Mouse (Mus musculus): ENCODE results near the gene Ccr8.
A peak's percentile ranks its signal among the peaks of the same experiment; 100 is the strongest.

Ccr8 gene

DNA sequence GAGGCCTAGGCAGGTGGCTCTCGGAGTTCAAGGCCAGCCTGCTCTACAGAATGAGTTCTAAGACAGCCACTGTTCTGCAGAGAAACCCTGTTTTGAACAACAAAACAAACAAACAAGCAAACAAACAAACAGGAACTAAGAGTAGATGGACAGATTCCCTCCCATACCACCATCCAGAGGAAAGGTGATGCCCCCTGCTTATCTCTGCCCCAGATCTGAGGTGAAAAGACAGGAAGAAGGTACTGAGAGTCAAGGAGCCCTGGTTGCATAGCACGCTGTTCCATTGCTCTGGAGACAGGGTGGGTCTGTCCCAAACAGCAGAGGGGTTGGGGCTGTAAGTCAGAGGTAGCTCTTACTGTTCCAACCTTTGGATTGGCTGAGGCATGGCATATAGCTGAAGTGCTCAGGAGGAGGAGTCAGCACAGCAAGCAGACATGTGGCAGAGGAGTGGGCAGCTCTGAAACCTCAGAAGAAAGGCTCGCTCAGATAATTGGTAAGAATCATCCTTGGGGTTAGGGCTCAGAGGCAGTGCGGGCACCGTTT, at the start of gene Ccr8:
TSS of gene Ccr8 (plus strand) at position 419 of the 543 bp plus-strand sequence.
- DNase-seq (ENCODE audit: low read depth, low spot score) = no peak

DNA sequence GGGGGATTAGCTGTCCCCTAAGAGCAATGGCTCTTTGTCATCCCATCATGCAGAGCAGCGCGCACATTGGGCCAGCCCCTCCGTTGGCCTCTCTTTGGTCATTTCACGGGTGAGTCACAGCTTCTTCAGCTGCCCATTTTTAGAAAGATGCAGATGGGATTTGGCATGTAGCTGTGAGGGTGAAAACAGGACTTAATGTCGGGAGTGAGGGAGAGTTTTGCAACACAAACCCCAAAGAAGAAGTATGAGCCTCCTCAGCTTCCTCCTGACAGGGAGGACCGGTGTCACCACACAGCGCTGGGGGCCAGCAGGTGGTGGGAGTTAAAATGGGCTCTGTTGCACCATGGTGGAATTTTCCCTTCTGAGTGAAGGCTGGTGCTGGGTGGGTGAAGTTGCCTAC, 48.8 kb upstream of the Ccr8 start:
- DNase-seq (ENCODE audit: low read depth, low spot score) = no peak

DNA sequence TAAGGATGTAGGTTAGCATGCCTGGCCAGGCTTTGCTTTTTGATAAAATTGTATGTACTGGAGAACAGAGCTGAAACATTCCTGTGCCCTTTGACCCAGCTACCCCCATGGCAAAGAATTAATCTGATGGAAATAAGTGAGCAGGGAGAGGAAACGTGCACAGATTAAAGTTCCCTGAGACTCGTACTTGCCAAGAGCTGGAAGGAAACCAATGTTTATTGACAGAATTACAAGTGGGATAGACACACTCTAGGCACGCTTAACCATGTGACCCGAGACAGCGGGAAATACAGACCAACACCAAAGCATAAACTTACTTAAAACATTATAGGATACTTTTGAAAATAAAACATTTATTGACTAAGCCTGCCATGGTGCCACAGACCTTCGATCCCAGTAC, 43.4 kb upstream of the Ccr8 start:
- no peak for DNase-seq (ENCODE audit: low read depth, low spot score)

DNA sequence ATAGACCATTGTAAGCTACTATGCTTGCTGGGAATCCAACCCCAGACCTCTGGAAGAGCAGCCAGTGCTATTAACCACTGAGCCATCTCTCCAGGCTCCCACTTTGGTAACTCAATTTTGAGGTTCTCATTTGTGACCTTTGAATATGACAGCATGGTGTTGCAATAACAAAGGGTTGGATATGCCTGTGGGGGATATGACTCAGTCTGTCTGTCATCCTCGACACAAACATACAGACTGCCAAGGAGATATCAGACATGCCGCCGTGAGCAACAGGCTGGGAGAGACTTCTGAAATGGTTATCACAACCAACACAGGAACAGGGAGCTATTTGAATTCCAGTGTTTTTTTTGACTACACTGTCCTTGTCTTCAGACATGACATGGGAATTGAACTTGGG, 42.5 kb upstream of the Ccr8 start:
- DNase-seq (ENCODE audit: low read depth, low spot score) = no peak

DNA sequence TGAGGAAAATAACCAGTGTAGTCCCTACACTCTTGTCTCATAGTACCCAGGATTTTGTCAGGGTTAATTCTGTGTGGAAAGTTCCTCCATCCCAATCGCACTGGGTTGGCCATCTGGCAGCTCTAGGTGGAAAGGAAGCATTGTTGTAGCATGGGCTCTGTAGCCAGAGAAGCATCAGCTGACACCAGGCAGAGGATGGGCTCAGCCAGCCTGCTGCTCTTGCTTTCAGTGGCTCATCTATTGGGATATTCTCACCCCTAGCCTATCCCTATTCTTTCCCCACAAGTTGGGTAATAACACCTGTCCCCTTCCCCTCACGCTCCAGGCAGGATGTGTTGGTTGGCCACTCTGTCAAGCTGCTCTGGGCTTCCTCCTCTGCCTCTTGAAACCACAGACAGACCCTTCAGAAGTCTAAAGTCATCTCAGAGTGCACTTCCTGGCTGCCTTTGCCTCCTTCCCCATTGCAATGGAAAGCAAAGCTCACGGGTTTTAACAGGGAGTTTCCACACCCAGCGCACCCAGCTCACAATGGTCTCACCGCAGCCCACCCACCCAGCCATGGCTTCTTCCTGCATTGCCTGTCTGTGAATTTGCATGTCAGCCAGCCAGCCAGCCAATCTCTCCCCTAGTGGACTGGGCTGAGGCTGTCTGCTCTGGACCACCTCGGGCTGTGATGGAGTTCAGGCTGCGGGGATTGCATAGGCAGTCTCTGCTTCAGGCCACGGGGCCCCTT, 37.2 kb upstream of the Ccr8 start:
- DNase-seq (ENCODE audit: low read depth, low spot score) = no peak

DNA sequence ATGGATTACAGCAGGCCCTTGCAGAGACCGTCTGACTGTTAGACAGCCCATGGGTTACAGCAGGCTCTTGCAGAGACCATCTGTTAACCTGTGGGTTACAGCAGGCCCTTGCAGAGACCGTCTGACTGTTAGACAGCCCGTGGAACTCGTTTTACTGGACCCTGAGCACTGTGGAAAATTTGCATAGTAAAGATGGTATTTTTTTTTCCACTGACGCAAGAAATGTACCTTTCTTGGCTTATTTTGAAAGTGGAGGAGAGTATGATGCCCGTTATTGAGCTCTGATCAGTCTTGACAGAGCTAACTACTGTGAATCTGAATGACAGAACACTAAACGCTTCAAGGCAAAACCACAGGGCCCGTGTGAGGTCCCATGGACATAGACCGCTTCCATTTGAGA, 35.7 kb upstream of the Ccr8 start:
- no peak for DNase-seq (ENCODE audit: low read depth, low spot score)

DNA sequence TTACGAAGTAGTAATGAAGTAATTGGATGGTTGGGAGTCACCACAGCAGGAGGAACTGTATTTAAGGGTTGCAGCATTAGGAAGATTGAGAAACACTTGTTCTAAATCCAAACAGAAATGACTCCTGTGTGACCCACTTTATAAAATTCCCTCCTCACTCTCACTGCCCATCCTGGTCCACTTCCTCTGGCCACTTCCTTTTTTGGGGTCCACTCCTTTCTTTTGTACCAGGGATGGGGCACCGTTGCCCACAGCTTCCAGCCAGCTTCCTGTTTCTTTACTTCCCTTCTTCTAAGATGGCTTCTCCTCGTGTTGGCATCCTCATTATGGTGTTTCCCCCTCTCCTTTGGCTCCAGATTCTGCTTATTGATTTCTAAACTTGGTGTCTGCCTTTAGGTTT, 33.2 kb upstream of the Ccr8 start:
- DNase-seq (ENCODE audit: low read depth, low spot score) = no peak

DNA sequence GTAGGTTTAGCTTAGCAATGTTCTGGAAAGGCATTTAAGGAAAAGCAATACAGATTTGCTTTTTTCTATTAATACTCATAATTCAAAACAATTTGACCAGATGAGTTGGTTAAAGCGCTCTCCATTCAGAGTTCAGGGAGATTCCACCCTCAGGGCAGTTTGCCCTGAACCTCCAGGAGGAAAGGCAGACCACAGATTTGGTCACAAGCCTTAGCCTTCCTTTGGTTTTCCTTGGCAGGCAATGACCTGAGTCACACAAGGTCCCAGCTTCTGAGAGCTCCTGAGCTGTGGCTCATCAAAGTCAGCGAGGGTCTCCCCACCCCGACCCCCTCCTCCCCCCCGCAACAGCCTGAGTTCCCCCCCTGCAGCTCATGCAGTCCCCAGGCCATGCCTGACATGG, 27.6 kb upstream of the Ccr8 start:
- DNase-seq (ENCODE audit: low read depth, low spot score) = no peak

DNA sequence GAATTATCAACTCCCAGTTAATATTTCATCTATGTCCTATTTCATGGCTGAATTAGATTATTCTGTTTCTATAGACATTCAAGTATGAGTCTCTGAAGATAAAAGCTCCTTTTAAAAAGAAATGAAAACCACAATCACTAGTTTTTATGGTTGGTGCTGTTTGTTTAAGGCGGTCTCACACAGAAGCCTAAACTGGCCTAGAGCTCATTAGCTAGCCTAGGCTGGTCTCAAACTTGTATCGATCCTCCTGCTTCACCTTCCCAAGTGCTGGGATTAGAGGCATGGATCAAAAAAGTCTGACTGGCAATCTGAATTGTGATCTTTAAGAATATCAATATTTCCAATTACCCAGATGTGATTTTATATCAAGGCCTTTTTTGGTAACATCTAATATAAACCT, 24.3 kb upstream of the Ccr8 start:
- DNase-seq (ENCODE audit: low read depth, low spot score) = no peak

DNA sequence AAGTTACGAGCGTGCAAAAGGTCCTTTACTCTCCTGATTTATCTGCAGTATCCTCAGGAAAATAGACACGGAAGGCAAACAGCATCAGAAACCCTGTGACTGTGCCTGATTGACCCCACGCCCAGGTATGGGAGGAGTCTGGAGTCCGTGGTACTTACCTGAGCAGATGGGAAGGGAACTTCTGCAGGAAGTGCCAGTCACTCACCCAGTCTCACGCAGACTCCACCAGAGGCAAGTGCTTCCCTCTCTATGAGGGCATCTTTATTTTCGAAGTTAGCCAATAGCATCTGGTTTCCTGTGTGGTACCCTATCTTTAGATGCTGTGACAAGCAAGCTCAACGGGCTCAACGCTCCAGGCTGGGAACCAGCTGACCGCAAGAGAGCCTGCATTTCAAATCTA, 23.9 kb upstream of the Ccr8 start:
- DNase-seq (ENCODE audit: low read depth, low spot score) = peak; percentile 7

DNA sequence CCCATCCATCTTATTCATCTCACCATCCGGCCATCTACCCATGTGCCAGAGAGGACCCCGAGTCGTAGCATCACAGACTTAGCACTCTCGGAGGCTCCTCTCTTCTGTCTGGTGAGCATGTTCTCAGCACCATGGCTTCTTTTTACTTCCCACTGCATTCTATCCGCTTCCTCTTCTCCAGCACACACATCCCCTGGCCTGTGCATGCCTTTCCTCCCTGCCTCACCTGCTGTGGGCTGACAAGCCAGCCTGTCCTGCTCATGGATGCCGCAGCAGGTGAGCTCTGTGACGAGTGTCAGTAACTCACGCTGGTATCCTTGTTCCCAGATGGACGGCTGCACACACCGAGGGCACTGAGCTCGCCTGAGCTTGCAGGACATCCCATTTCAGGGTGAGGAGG, 22.1 kb upstream of the Ccr8 start, which contains the start of gene Cx3cr1:
TSS of gene Cx3cr1 (minus strand) at position 101 of the 400 bp plus-strand sequence.
- no peak for DNase-seq (ENCODE audit: low read depth, low spot score)

DNA sequence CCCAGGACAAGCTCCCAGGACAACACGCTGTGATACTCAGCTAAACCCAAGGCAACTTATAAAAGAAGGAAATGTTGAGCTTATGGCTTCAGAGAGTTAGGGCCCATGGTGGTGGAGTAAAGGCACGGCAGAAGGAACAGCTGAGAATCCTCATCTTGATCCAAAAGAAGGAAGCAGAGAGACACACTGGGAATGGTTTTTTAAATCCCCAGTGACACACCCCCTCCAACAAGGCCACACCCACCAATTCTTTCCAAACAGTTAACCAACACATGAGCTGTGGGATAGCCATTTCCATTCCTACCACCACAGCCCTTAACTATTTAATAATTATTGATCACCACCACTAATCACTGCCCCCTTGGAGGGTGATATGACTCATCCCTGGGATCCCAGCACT, 20.7 kb upstream of the Ccr8 start:
- no peak for DNase-seq (ENCODE audit: low read depth, low spot score)

DNA sequence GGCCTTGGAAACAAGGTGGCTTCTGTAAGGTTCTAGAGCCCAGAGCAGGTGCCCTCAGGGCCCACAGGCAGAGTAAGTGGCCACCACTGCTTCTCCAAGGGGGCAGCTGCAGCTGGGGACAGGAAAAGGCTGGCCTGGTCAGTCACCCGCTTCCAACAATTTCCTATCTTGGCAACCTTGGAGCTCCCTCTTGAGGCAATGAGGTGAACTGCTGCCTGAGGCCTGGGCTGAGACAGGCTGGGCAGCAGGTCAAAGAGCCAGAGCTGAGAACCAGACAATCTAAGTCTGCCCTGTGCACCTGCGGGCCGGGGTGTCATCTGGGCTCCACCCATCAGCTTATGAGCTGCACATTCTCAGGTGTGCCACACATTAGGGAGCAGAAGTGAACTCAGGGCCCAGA, 18.7 kb upstream of the Ccr8 start:
- peak; percentile 70 for DNase-seq (ENCODE audit: low read depth, low spot score)

DNA sequence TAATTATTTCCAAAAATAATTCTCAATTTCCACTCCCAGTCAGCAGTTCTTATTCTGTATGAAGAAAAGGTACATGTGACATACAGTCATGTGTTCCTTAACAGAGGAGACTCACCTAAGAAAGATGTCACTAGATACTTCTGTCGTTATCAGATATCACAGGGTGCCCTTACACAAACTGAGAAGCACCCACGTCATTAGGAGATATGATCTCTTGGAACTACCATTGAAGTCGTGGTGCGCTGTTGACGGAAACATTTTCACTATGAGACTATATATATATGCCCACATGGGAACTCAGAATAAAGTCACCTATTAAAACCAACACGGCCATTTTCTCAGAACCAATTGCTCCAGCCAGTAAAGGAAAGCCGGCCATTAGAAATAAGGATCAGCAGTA, 17.4 kb upstream of the Ccr8 start:
- DNase-seq (ENCODE audit: low read depth, low spot score) = no peak

DNA sequence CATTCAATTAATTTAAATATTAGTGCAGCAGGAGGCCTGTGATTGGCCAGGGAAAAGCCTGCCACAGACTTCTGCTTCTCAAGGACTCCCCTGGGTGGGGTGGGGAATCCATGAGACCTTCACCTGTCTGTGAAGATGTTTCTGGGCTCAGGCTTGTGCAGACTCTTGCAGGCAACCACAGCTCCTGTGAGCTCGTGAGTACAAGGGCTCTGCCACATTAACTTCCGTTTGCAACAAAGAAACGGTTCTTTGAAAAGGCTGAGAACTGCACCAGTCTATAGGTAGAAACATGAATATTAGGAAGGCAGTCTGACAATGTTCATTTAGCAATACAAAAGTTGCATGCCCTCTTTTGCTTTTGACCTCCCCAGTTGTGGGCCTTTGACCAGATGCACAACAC, 13.7 kb upstream of the Ccr8 start:
- DNase-seq (ENCODE audit: low read depth, low spot score) = no peak

DNA sequence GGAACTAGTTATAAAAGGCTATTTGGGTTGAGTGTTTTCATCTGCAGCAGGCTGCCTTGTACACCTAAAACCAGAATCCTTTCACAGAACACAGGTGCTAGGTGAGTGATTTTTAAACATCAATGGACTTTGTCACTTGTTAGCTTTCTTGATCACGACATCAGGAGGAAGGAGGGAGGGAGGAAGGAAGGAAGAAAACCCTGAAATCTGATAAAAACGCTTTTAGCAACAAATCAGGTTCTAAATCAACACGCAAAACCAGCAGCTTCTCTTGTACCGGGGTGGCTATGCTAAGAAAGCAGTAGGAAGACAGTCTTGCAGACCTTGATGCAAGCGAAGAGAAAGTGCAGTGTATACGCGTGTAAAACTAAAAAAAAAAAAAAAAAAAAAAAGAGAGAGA, 12.0 kb upstream of the Ccr8 start:
- no peak for DNase-seq (ENCODE audit: low read depth, low spot score)

DNA sequence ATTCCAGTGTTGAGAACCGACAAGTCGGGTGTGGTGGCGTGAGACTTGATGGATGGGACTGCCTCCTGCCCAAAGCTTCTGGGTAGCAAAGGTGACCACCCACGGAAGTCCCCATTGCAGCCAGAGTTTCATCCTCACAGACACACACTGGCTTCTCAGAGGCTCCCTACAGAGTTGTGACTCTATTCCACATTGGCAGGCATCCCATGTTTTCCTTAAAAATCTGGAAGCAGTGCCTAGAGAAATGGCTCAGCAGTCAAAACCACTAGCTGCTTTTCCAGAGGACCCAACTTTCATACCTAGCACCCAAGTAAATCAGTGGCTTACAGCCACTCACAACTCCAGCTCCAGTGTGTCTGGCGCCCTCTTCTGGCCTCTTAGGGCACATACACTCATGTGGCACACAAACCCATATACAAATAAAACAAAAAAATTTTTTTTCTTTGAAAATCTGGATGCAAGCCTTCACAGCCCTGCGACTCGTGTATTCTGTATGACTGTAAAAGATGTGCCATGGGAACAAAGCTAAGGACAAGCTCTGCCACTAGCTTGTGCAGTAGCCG, 11.3 kb upstream of the Ccr8 start:
- DNase-seq (ENCODE audit: low read depth, low spot score) = no peak

DNA sequence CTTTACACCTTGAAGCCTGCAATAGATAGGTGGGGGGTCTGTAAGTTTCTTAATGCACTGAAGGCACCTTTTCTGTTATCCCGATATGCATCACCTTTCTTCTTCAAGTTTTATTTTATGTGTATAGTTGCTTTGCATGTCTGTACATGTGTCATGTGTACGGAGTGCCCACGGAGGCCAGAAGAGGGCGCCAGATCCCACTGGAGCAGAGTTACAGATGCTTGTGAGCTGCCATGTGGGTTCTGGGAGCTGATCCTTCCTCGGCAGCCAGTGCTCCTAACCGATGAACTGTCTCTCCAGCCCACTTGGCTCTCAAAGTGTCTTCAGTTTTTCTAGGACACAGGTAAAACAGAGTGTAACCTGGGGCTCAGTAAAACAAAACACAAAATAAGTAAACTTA, 10.7 kb upstream of the Ccr8 start:
- peak; percentile 47 for DNase-seq (ENCODE audit: low read depth, low spot score)

DNA sequence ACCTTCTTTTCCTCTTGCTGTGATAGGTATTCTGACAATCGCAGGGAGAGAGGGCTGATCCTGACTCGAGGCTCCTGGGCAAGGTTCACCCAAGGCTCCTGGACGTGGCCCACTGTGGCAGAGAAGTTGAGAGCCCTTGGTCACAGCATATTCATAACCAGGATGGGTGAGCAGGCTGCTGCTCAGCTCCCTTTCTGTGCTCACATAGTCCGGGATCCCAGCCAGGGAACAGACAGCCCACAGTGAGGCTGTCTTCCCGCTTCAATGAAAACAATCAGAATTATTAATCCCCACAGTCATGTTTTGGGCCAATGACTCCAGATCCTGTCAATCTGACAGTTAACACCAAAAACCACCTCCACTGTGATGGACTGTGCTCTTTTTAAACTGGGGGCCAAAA, 9.9 kb upstream of the Ccr8 start:
- no peak for DNase-seq (ENCODE audit: low read depth, low spot score)

DNA sequence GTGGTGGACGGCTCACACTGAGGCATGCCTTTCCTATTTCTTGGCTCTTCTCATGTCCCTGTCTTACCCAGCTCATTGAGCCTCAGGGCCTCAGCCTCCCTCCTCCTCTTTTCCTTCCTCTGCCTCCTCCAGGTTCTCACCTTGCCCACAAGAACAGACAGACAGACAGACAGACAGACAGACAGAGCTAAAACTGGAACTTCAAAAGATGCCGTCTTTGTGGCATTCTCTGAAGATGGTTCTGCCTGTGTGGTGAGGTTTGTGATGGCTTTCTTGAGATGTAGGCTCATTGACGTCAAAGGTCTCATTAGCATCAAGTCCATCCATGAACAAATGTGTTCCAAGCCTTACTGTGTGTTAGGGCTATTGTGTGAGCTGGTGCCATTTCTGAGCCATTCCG, 9.2 kb upstream of the Ccr8 start:
- DNase-seq (ENCODE audit: low read depth, low spot score) = no peak

DNA sequence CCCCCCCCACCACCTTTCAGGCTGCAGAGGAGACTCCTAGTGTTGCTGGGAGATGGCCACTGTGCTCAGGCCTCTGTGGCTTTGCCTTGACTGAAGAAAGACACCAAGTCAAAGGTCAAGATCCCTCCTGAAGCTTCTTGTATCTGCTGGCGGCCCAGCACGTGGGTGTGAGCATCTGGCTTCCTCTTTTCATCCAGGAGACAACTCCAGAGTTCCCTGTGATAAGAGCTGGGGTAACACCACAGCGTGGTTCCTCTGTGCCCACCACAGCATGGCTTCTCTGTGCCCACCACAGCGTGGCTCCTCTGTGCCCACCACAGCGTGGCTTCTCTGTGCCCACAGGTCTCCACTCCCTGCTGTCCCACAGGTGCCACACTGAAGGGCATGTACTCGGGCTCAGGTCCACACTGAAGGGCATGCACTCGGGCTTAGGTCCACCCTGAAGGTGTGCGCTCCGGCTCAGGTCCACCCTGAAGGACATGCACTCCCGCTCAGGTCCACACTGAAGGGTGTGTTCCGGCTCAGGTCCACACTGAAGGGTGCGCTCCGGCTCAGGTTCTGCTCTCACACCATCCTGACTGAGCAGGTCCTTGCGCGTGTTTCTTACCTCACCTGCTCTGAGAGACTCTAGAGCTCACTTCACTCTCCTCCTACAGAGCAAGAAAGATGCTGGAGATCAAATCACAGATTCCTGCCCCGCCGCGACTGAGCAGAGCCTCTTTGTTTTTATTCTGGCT, 8.6 kb upstream of the Ccr8 start:
- no peak for DNase-seq (ENCODE audit: low read depth, low spot score)

DNA sequence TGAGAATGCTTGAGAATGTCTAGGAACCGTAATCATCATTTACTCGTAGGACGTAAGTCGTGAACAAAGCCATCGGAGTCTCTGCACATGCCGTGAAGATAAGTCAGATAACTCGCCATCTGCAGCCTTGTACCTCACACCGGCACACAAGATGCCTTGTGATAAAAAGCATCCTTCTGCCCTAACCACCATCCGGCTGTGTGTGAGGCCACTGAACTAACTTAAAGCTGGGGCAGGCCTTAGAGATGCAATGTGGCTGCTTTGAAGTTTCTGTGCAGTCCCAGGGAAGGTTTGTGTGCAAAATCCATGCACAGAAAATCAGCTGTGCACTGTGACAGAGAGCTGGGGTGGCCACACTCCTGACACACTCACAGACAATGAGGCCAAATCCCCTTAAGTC, 7.5 kb upstream of the Ccr8 start:
- DNase-seq (ENCODE audit: low read depth, low spot score) = no peak

DNA sequence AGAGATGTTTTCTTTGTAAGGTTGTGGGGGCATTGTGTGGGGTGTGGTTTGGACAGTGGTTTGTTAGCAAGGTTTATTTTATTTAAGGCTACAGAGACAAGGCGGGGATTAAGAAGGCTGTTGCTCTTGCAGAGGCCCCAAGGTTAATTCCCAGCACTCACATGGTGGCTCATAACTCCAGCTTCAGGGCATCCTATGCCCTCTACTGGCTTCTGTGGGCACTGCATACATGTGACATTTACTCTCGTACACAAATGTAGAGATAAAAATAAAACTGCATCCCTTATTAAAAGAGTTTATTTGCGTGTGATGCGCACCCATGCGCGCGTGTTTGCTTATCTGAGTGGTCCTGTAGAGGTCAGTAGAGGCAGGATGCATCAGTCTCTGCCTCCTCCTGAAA, 2.8 kb upstream of the Ccr8 start:
- DNase-seq (ENCODE audit: low read depth, low spot score) = no peak
